8 mouse cellular contexts compared by ENCODE assay signal in genomic region chr15:103313495-103314095, GRCm38 (mm10). TPM values are rescaled to one million over a fixed set of nuclear protein-coding genes. Genes with fewer than 3 reads are reported as not detected.
DNase-seq lines count a peak whose midpoint lies in the region; ATAC-seq and TF ChIP-seq lines count a peak whose summit lies in the region.

No protein-coding gene starts in this region.

- H3K9ac ChIP-seq in neural tube, embryonic 15.5 days (replicated peaks): no peak overlapping the region; the same call in 1 of the 2 replicates

- no peak for TF ChIP-seq POLR2A in lung, adult 2 months (IDR thresholded peaks at IDR 0.05; ENCODE audit: borderline replicate concordance, extremely low read depth, low read depth, low read length)

- peaks cover 33% of the 10 kb centered on the region for H3K36me3 ChIP-seq in neural tube, embryonic 15.5 days

- peak overlapping the region; percentile 41 for H3K27ac ChIP-seq in neural tube, embryonic 15.5 days (replicated peaks)

- 21% methylated on average over 18 of the region's 18 CpGs for WGBS in lung, adult 2 months
- WGBS in neural tube, embryonic 15.5 days: 7% methylated on average over 17 of the region's 18 CpGs

- H3K4me3 ChIP-seq in lung, adult 2 months (replicated peaks; ENCODE audit: extremely low read depth, low read depth, low read length): no peak overlapping the region
- no peak overlapping the region for H3K4me3 ChIP-seq in neural tube, embryonic 15.5 days (replicated peaks)

- peak; percentile 14; the same call in 1 of the 2 replicates for ATAC-seq in granulocyte monocyte progenitor cell, adult 5-6 weeks (replicated peaks; ENCODE audit: poor library complexity, severe bottlenecking)
- no peak; the same call in 1 of the 2 replicates for ATAC-seq in neural tube, embryonic 15.5 days (ENCODE audit: low FRiP score)

- peak overlapping the region; percentile 53 for H3K4me2 ChIP-seq in neural tube, embryonic 15.5 days

- DNase-seq in spleen, postnatal 4 days (ENCODE audit: low spot score in 2 of 2): peak; percentile 49 to 75
- no peak for DNase-seq in spleen, postnatal 14 days (ENCODE audit: low spot score in 2 of 2)
- peak; percentile 58 to 64 for DNase-seq in cerebellum, adult 18-20 months
- peak; percentile 51 for DNase-seq in kidney, adult 11 months
- DNase-seq in lung, adult 2 months: peak; percentile 39
- no peak for DNase-seq in ovary, postnatal 36 days (ENCODE audit: low spot score)

- peak; percentile 26; the same call in 1 of the 2 replicates for TF ChIP-seq CTCF in lung, adult 2 months (IDR thresholded peaks at IDR 0.05; ENCODE audit: insufficient read depth, low read length)

- H3K27me3 ChIP-seq in neural tube, embryonic 15.5 days (replicated peaks): 0 out of 2 replicates have a peak, but pooled peaks cover 3% of the 10 kb centered on the region

- H3K4me1 ChIP-seq in lung, adult 2 months (ENCODE audit: control insufficient read depth, insufficient read depth, low read length): peaks cover 3% of the 10 kb centered on the region; the same call in 1 of the 2 replicates
- peaks cover 41% of the 10 kb centered on the region for H3K4me1 ChIP-seq in neural tube, embryonic 15.5 days

- no peaks in the 10 kb centered on the region for H3K9me3 ChIP-seq in neural tube, embryonic 15.5 days (replicated peaks)

RNA-seq across cellular contexts. Expression of gene Gpr84, which starts 3.2 kb away (rescaled TPM):
- total RNA-seq in granulocyte monocyte progenitor cell, adult 5-6 weeks (2014; fragmentation: Nextera tagmentation): 0.77 and 1.0 TPM in 2 replicates
- 0.77 and 1.1 TPM in 2 replicates for total RNA-seq in granulocyte monocyte progenitor cell, adult 5-6 weeks (2017)
- polyA plus RNA-seq in lung, adult 2 months (2012; rRNA removed): 0.08 and 0.22 TPM in 2 replicates
- polyA plus RNA-seq in neural tube, embryonic 15.5 days (2015; fragmentation: Nextera tagmentation; extraction: Ambion mirVana): 0.33 and 0.60 TPM in 2 replicates

RNA-seq across cellular contexts. Expression of gene Zfp385a, which starts 26.3 kb away (rescaled TPM):
- total RNA-seq in granulocyte monocyte progenitor cell, adult 5-6 weeks (2014; fragmentation: Nextera tagmentation): 17.5 and 24.9 TPM in 2 replicates
- total RNA-seq in granulocyte monocyte progenitor cell, adult 5-6 weeks (2017): 1.8 and 2.7 TPM in 2 replicates
- 9.9 and 11.7 TPM in 2 replicates for polyA plus RNA-seq in lung, adult 2 months (2012; rRNA removed)
- 18.6 and 19.9 TPM in 2 replicates for polyA plus RNA-seq in neural tube, embryonic 15.5 days (2015; fragmentation: Nextera tagmentation; extraction: Ambion mirVana)

RNA-seq across cellular contexts. Expression of gene Copz1, which starts 41.1 kb away (rescaled TPM):
- 229 and 240 TPM in 2 replicates for total RNA-seq in granulocyte monocyte progenitor cell, adult 5-6 weeks (2014; fragmentation: Nextera tagmentation)
- total RNA-seq in granulocyte monocyte progenitor cell, adult 5-6 weeks (2017): 80.3 and 87.2 TPM in 2 replicates
- polyA plus RNA-seq in lung, adult 2 months (2012; rRNA removed): 55.1 and 86.2 TPM in 2 replicates
- 190 and 207 TPM in 2 replicates for polyA plus RNA-seq in neural tube, embryonic 15.5 days (2015; fragmentation: Nextera tagmentation; extraction: Ambion mirVana)

RNA-seq across cellular contexts. Expression of gene Itga5, which starts 53.0 kb away (rescaled TPM):
- 24.7 and 29.8 TPM in 2 replicates for total RNA-seq in granulocyte monocyte progenitor cell, adult 5-6 weeks (2014; fragmentation: Nextera tagmentation)
- total RNA-seq in granulocyte monocyte progenitor cell, adult 5-6 weeks (2017): 5.0 and 12.7 TPM in 2 replicates
- polyA plus RNA-seq in lung, adult 2 months (2012; rRNA removed): 34.3 and 35.9 TPM in 2 replicates
- 7.2 and 12.7 TPM in 2 replicates for polyA plus RNA-seq in neural tube, embryonic 15.5 days (2015; fragmentation: Nextera tagmentation; extraction: Ambion mirVana)

RNA-seq across cellular contexts. Expression of gene Nfe2, which starts 55.4 kb away (rescaled TPM):
- 159 and 180 TPM in 2 replicates for total RNA-seq in granulocyte monocyte progenitor cell, adult 5-6 weeks (2014; fragmentation: Nextera tagmentation)
- total RNA-seq in granulocyte monocyte progenitor cell, adult 5-6 weeks (2017): 112 and 174 TPM in 2 replicates
- polyA plus RNA-seq in lung, adult 2 months (2012; rRNA removed): 7.7 and 14.1 TPM in 2 replicates
- 0.99 and 4.6 TPM in 2 replicates for polyA plus RNA-seq in neural tube, embryonic 15.5 days (2015; fragmentation: Nextera tagmentation; extraction: Ambion mirVana)

Comparison
In these comparisons a context has a peak if more than half of its experiments do, and no peak if none do; other contexts are left out.
1. DNase-seq: peak in spleen, postnatal 4 days (2 of 2), cerebellum, adult 18-20 months (2 of 2), kidney, adult 11 months (single experiment) and lung, adult 2 months (single experiment); none in spleen, postnatal 14 days (0 of 2) and ovary, postnatal 36 days (single experiment).